Mouse (Mus musculus) brain, embryonic 14.5 days (tissue): ENCODE measurements around the gene Foxk1.

Source experiments
- CTCF ChIP-seq: fragments of 200-500 bp; IDR thresholded peaks from 2 replicates; pipeline ENCODE4 v1.5.1; 2012; ENCODE audit warnings: inconsistent platforms, mild to moderate bottlenecking, moderate library complexity, borderline replicate concordance; ENCODE audit not compliant: insufficient read depth, insufficient read length; ENCODE audit errors: extremely low read depth
- POLR2A ChIP-seq: fragments of 200-500 bp; IDR thresholded peaks from 2 replicates; pipeline ENCODE4 v1.6.1; 2012; ENCODE audit warnings: mild to moderate bottlenecking, inconsistent platforms, borderline replicate concordance; ENCODE audit not compliant: poor library complexity, insufficient read depth, insufficient read length, severe bottlenecking; ENCODE audit errors: extremely low read depth

GRCm38 (mm10) chr5:142459834-142460233, 58.5 kb downstream of the Foxk1 start:
- no peak for TF ChIP-seq POLR2A
- TF ChIP-seq CTCF = no peak
